Mouse (Mus musculus) embryonic fibroblast, embryonic 13.5 days (primary cell): Measurements from ENCODE around the gene Slc7a15.

Experiments
- CTCF ChIP-seq: IDR thresholded peaks from 2 replicates; pipeline ENCODE4 v1.5.1; 2011; ENCODE audit warnings: mild to moderate bottlenecking, control low read depth, low read length, moderate library complexity, borderline replicate concordance; ENCODE audit not compliant: insufficient read depth
- POLR2A ChIP-seq: IDR thresholded peaks from 2 replicates; pipeline ENCODE4 v1.6.1; 2011; ENCODE audit warnings: low read depth, mild to moderate bottlenecking, control low read depth, low read length, moderate library complexity

- no peak for TF ChIP-seq CTCF
- TF ChIP-seq POLR2A, result no peak
Measured at GRCm38 (mm10) chr12:8573405-8573804, 25.5 kb downstream of the Slc7a15 start.
